Mouse (Mus musculus) embryonic facial prominence, embryonic 10.5 days (tissue): ENCODE data around the gene Ajuba. TPM values are rescaled to one million over a fixed set of nuclear protein-coding genes. Genes with fewer than 3 reads are reported as not detected.

Source experiments
- DNase-seq: peaks from one replicate; pipeline ENCODE4 v3.0.0-alpha.2; 2017; ENCODE audit warnings: low spot score
- H3K27ac ChIP-seq: fragments of 300-500 bp; sonication (generic); replicated peaks from 2 replicates; pipeline ENCODE4 v1.5.1; 2016; ENCODE audit warnings: mild to moderate bottlenecking
- H3K27me3 ChIP-seq: fragments of 300-500 bp; sonication (generic); replicated peaks from 2 replicates; pipeline ENCODE4 v1.6.1; 2016; ENCODE audit warnings: low read depth, mild to moderate bottlenecking; ENCODE audit not compliant: poor library complexity, severe bottlenecking
- H3K36me3 ChIP-seq: fragments of 300-500 bp; sonication (generic); replicated peaks from 2 replicates; pipeline ENCODE4 v1.6.1; 2016; ENCODE audit warnings: mild to moderate bottlenecking, moderate library complexity
- H3K4me1 ChIP-seq: fragments of 300-500 bp; sonication (generic); 2 replicates; pipeline ENCODE4 v1.6.1; 2016
- H3K4me3 ChIP-seq: fragments of 300-500 bp; sonication (generic); 2 replicates; pipeline ENCODE4 v1.5.1; 2016; ENCODE audit warnings: mild to moderate bottlenecking, moderate library complexity
- H3K9me3 ChIP-seq: fragments of 300-500 bp; sonication (generic); 2 replicates; pipeline ENCODE4 v1.6.1; 2016; ENCODE audit warnings: mild to moderate bottlenecking
- WGBS: fragments of 180-500 bp; shearing (Covaris S2); methylation state at CpG from one replicate; pipeline ENCODE4 v1.1.7; 2016; 5-methylcytosine and 5-hydroxymethylcytosine counted together
- polyA plus RNA-seq: library from polyadenylated mRNA; unstranded; fragments of >200 nt; fragmentation: Nextera tagmentation; extraction: Ambion mirVana; gene quantifications from 2 replicates; pipeline ENCODE4 v1.2.1, GENCODE M21; 2016

Gene Ajuba
- polyA plus RNA-seq, 1 experiment from 2014 or later: 79.7 TPM

GRCm38 (mm10) chr14:54605752-54606321 lies 28.5 kb upstream of the Ajuba start, which contains the start of gene 4931414P19Rik:
4931414P19Rik (minus strand) TSS chr14:54605993.
- Histone ChIP-seq H3K27me3 (no peaks in the 10 kb centered on the region), H3K27ac (peak within 1 kb of the TSS; percentile 89), H3K36me3 (peaks cover 10% of the 10 kb centered on the region), H3K4me1 (peaks cover 36% of the 10 kb centered on the region), H3K9me3 (no peaks in the 10 kb centered on the region), H3K4me3 (peak within 1 kb of the TSS; percentile 63)
- WGBS: under 1% methylated on average over 39 of the region's 39 CpGs
- DNase-seq: peak; percentile 91

GRCm38 (mm10) chr14:54603686-54604085 lies 26.3 kb upstream of the Ajuba start:
- DNase-seq: no peak
- 83% methylated on average over 8 of the region's 8 CpGs for WGBS
- peak overlapping the region; percentile 96 for H3K27ac ChIP-seq

GRCm38 (mm10) chr14:54603038-54603654 lies 25.8 kb upstream of the Ajuba start:
- H3K4me1 ChIP-seq: peaks cover 36% of the 10 kb centered on the region
- peak overlapping the region; percentile 96 for H3K27ac ChIP-seq
- H3K9me3 ChIP-seq: no peaks in the 10 kb centered on the region
- peak; percentile 97 for DNase-seq
- H3K4me3 ChIP-seq: peak overlapping the region; percentile 73
- no peaks in the 10 kb centered on the region for H3K27me3 ChIP-seq
- under 1% methylated on average over 46 of the region's 46 CpGs for WGBS
- peaks cover 8% of the 10 kb centered on the region for H3K36me3 ChIP-seq

More at GRCm38 (mm10) chr14:54603686-54604085, 26.3 kb upstream of the Ajuba start:
- Histone ChIP-seq H3K27me3 (no peaks in the 10 kb centered on the region), H3K9me3 (no peaks in the 10 kb centered on the region), H3K4me1 (peaks cover 36% of the 10 kb centered on the region), H3K36me3 (peaks cover 8% of the 10 kb centered on the region), H3K4me3 (peak overlapping the region; percentile 73)

- Histone ChIP-seq H3K9me3 (no peaks in the 10 kb centered on the region), H3K27me3 (no peaks in the 10 kb centered on the region), H3K27ac (peak overlapping the region; percentile 96), H3K4me3 (peak overlapping the region; percentile 73), H3K4me1 (peaks cover 36% of the 10 kb centered on the region), H3K36me3 (peaks cover 11% of the 10 kb centered on the region)
- 50% methylated on average over 4 of the region's 4 CpGs for WGBS
- DNase-seq: no peak
These were observed 25.3 kb upstream of the Ajuba start for GRCm38 (mm10) chr14:54602613-54603012.

GRCm38 (mm10) chr14:54601601-54602000 lies 24.2 kb upstream of the Ajuba start:
- 77% methylated on average over 2 of the region's 2 CpGs for WGBS
- no peaks in the 10 kb centered on the region for H3K9me3 ChIP-seq
- no peak for DNase-seq

GRCm38 (mm10) chr14:54597084-54597483 lies 19.7 kb upstream of the Ajuba start:
- no peak for DNase-seq
- peaks cover 8% of the 10 kb centered on the region; the same call in 1 of the 2 replicates for H3K9me3 ChIP-seq

More at GRCm38 (mm10) chr14:54601601-54602000, 24.2 kb upstream of the Ajuba start:
- Histone ChIP-seq H3K4me1 (peaks cover 36% of the 10 kb centered on the region), H3K27ac (no peak overlapping the region), H3K4me3 (no peak overlapping the region), H3K27me3 (no peaks in the 10 kb centered on the region), H3K36me3 (peaks cover 20% of the 10 kb centered on the region)

GRCm38 (mm10) chr14:54594631-54595414 lies 17.5 kb upstream of the Ajuba start:
- Histone ChIP-seq H3K4me1 (peaks cover 9% of the 10 kb centered on the region; the same call in 1 of the 2 replicates), H3K27ac (no peak overlapping the region), H3K27me3 (no peaks in the 10 kb centered on the region; the same call in 1 of the 2 replicates), H3K9me3 (peaks cover 8% of the 10 kb centered on the region; the same call in 1 of the 2 replicates), H3K36me3 (peaks cover 76% of the 10 kb centered on the region), H3K4me3 (peak overlapping the region; percentile 11; the same call in 1 of the 2 replicates)
- DNase-seq: no peak
- WGBS: 72% methylated on average over 28 of the region's 28 CpGs

More at GRCm38 (mm10) chr14:54597084-54597483, 19.7 kb upstream of the Ajuba start:
- no peaks in the 10 kb centered on the region; the same call in 1 of the 2 replicates for H3K27me3 ChIP-seq
- H3K4me3 ChIP-seq: no peak overlapping the region
- WGBS: 78% methylated on average over 7 of the region's 7 CpGs
- H3K27ac ChIP-seq: no peak overlapping the region
- peaks cover 58% of the 10 kb centered on the region for H3K36me3 ChIP-seq
- peaks cover 11% of the 10 kb centered on the region; the same call in 1 of the 2 replicates for H3K4me1 ChIP-seq

- H3K4me1 ChIP-seq: peaks cover 9% of the 10 kb centered on the region; the same call in 1 of the 2 replicates
- H3K36me3 ChIP-seq: peaks cover 71% of the 10 kb centered on the region
- 93% methylated on average over 3 of the region's 3 CpGs for WGBS
- peaks cover 8% of the 10 kb centered on the region; the same call in 1 of the 2 replicates for H3K9me3 ChIP-seq
- no peak overlapping the region for H3K4me3 ChIP-seq
- DNase-seq: no peak
- H3K27ac ChIP-seq: no peak overlapping the region
- H3K27me3 ChIP-seq: no peaks in the 10 kb centered on the region; the same call in 1 of the 2 replicates
These were observed 16.7 kb upstream of the Ajuba start for GRCm38 (mm10) chr14:54594055-54594454.

- H3K27ac ChIP-seq: peak overlapping the region; percentile 10; the same call in 1 of the 2 replicates
- peaks cover 66% of the 10 kb centered on the region for H3K36me3 ChIP-seq
- H3K4me1 ChIP-seq: peaks cover 9% of the 10 kb centered on the region; the same call in 1 of the 2 replicates
- WGBS: 79% methylated on average over 10 of the region's 10 CpGs
- H3K27me3 ChIP-seq: no peaks in the 10 kb centered on the region; the same call in 1 of the 2 replicates
- H3K4me3 ChIP-seq: no peak overlapping the region
- DNase-seq: no peak
- peaks cover 8% of the 10 kb centered on the region; the same call in 1 of the 2 replicates for H3K9me3 ChIP-seq
These were observed 15.1 kb upstream of the Ajuba start for GRCm38 (mm10) chr14:54592319-54592934.

- peaks cover 68% of the 10 kb centered on the region for H3K36me3 ChIP-seq
These were observed 13.7 kb upstream of the Ajuba start for GRCm38 (mm10) chr14:54591056-54591455.

GRCm38 (mm10) chr14:54583681-54584338 lies 6.5 kb upstream of the Ajuba start:
- no peaks in the 10 kb centered on the region for H3K9me3 ChIP-seq
- 51% methylated on average over 7 of the region's 7 CpGs for WGBS
- H3K27ac ChIP-seq: no peak overlapping the region
- peaks cover 9% of the 10 kb centered on the region for H3K4me1 ChIP-seq
- peak; percentile 69 for DNase-seq
- no peak overlapping the region for H3K4me3 ChIP-seq
- peaks cover 51% of the 10 kb centered on the region for H3K36me3 ChIP-seq
- H3K27me3 ChIP-seq: no peaks in the 10 kb centered on the region

More at GRCm38 (mm10) chr14:54591056-54591455, 13.7 kb upstream of the Ajuba start:
- WGBS: 90% methylated on average over 16 of the region's 16 CpGs
- Histone ChIP-seq H3K9me3 (peaks cover 8% of the 10 kb centered on the region; the same call in 1 of the 2 replicates), H3K4me3 (no peak overlapping the region), H3K4me1 (peaks cover 9% of the 10 kb centered on the region; the same call in 1 of the 2 replicates), H3K27me3 (no peaks in the 10 kb centered on the region; the same call in 1 of the 2 replicates), H3K27ac (no peak overlapping the region)
- no peak for DNase-seq
